Mouse (Mus musculus) liver, embryonic 12.5 days (tissue): ENCODE data around the gene Gm5617. TPM values are rescaled to one million over a fixed set of nuclear protein-coding genes. Genes with fewer than 3 reads are reported as not detected.
"Not testable (repeated sequence)": the region's sequence is repeated elsewhere in the genome, so short reads cannot be mapped to it uniquely, and the experiment has no call there.

ENCODE experiments used
- ATAC-seq: fragments of 200-750 bp; cut with Nextera tagmentation; 2 replicates; pipeline ENCODE4 v1.8.0; 2017; ENCODE audit warnings: moderate number of reproducible peaks, mild to moderate bottlenecking, moderate library complexity
- H3K27ac ChIP-seq: fragments of 300-500 bp; sonication (generic); 2 replicates; pipeline ENCODE4 v1.5.1; 2016; ENCODE audit warnings: mild to moderate bottlenecking
- H3K27me3 ChIP-seq: fragments of 300-500 bp; sonication (generic); replicated peaks from 2 replicates; pipeline ENCODE4 v1.6.1; 2016; ENCODE audit warnings: mild to moderate bottlenecking, moderate library complexity
- H3K36me3 ChIP-seq: fragments of 300-500 bp; sonication (generic); 2 replicates; pipeline ENCODE4 v1.6.1; 2016; ENCODE audit warnings: mild to moderate bottlenecking, moderate library complexity
- H3K4me1 ChIP-seq: fragments of 300-500 bp; sonication (generic); 2 replicates; pipeline ENCODE4 v1.6.1; 2016
- H3K4me2 ChIP-seq: fragments of 300-500 bp; sonication (generic); 2 replicates; pipeline ENCODE4 v1.6.1; 2016; ENCODE audit warnings: mild to moderate bottlenecking, moderate library complexity
- H3K4me3 ChIP-seq: fragments of 300-500 bp; sonication (generic); 2 replicates; pipeline ENCODE4 v1.5.1; 2016; ENCODE audit warnings: mild to moderate bottlenecking, moderate library complexity
- H3K9ac ChIP-seq: fragments of 300-500 bp; sonication (generic); 2 replicates; pipeline ENCODE4 v1.6.1; 2016; ENCODE audit warnings: mild to moderate bottlenecking, moderate library complexity
- H3K9me3 ChIP-seq: fragments of 300-500 bp; sonication (generic); replicated peaks from 2 replicates; pipeline ENCODE4 v1.6.1; 2016; ENCODE audit warnings: mild to moderate bottlenecking, moderate library complexity
- WGBS: fragments of 180-500 bp; shearing (Covaris S2); methylation state at CpG from one replicate; pipeline ENCODE4 v1.1.7; 2016; ENCODE audit not compliant: insufficient replicate concordance; 5-methylcytosine and 5-hydroxymethylcytosine counted together
- polyA plus RNA-seq: library from polyadenylated mRNA; unstranded; fragments of >200 nt; fragmentation: Nextera tagmentation; extraction: Ambion mirVana; gene quantifications from 2 replicates; pipeline ENCODE4 v1.2.1, GENCODE M21; 2016

Gm5617 gene
- polyA plus RNA-seq, 1 experiment from 2014 or later, result 22.4 TPM

GRCm38 (mm10) chr9:48504741-48505365, 9.6 kb downstream of the Gm5617 start:
- H3K4me3 ChIP-seq, result no peak overlapping the region
- no peak overlapping the region for H3K9ac ChIP-seq
- H3K27me3 ChIP-seq, result peaks cover 7% of the 10 kb centered on the region; the same call in 1 of the 2 replicates
- no peak overlapping the region for H3K4me2 ChIP-seq
- H3K36me3 ChIP-seq, result no peaks in the 10 kb centered on the region
- no peak overlapping the region for H3K27ac ChIP-seq
- WGBS, result 63% methylated on average over 8 of the region's 8 CpGs
- no peak for ATAC-seq
- no peaks in the 10 kb centered on the region for H3K9me3 ChIP-seq
- no peaks in the 10 kb centered on the region for H3K4me1 ChIP-seq

DNA sequence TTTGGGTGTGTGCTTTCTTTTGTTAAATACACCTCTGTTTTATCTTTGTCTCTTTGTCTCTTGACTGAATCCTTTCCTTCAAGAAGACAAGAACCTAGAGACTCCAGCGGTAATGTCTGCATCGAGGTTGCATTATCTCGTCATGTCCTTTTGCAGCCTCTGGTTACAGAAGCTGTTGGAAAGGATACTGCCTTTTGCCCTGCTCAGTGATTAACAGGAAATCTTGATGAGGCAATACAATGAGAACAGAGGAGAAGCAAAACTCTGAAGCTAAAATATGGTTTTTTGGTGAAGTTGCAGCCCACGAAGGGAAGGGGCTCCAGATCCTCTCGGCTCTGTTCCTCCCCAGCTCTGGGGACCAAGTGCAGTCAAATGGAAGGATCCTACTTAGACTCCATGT, 14.9 kb downstream of the Gm5617 start:
- Histone ChIP-seq H3K27me3 (no peaks in the 10 kb centered on the region), H3K4me1 (no peaks in the 10 kb centered on the region), H3K9ac (no peak overlapping the region), H3K4me2 (no peak overlapping the region), H3K36me3 (no peaks in the 10 kb centered on the region), H3K4me3 (no peak overlapping the region), H3K9me3 (no peaks in the 10 kb centered on the region), H3K27ac (no peak overlapping the region)
- 56% methylated on average over 5 of the region's 5 CpGs for WGBS
- no peak for ATAC-seq

- no peaks in the 10 kb centered on the region for H3K36me3 ChIP-seq
- WGBS, result 67% methylated on average over 1 of the region's 1 CpGs
- no peak overlapping the region for H3K9ac ChIP-seq
- peaks cover 14% of the 10 kb centered on the region for H3K27me3 ChIP-seq
- H3K4me1 ChIP-seq, result no peaks in the 10 kb centered on the region
- no peak overlapping the region for H3K4me2 ChIP-seq
- H3K9me3 ChIP-seq, result no peaks in the 10 kb centered on the region
- no peak for ATAC-seq
- no peak overlapping the region for H3K4me3 ChIP-seq
- H3K27ac ChIP-seq, result no peak overlapping the region
These were observed 20.1 kb downstream of the Gm5617 start for GRCm38 (mm10) chr9:48515332-48515731.

DNA sequence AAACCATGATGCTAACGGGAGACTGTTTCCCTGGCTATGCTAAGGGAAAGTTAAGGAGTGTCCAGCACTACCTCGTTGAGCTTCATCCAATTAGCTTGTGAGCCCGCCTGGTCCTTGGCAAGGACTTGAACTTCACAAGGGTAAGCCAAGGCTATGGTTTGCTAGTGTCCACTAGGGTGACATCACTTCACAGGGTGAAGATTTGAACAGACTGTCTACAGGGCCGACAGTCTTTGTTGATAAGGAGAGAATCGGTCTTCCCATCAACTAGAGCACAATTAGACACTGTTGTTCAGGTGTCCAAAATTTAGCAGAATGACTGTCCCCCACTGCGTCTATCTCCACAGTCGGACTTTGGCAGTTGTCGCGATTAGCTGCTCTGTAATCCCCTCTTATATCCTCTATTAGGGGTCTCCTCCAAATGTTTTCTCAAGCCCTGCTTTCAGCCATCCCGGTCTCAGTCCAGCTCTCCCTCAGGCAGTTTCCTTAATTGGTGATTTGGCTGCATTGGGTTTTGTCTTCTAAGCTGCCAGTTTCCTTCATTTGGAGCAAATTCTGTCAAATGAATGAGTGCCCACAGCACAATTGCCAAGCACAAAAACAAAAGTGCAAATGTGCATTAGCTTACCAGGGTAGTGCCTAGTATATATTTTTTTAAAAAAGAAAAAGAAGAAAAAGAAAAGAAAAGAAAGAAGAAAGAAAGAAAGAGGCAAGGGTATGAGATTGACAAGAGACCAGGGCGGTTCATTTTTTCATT, 21.6 kb downstream of the Gm5617 start:
- no peak for ATAC-seq
- Histone ChIP-seq H3K4me2 (no peak overlapping the region), H3K9me3 (no peaks in the 10 kb centered on the region), H3K9ac (no peak overlapping the region), H3K27ac (no peak overlapping the region), H3K4me1 (no peaks in the 10 kb centered on the region), H3K36me3 (no peaks in the 10 kb centered on the region), H3K4me3 (no peak overlapping the region), H3K27me3 (peaks cover 14% of the 10 kb centered on the region)
- WGBS, result 72% methylated on average over 11 of the region's 11 CpGs

DNA sequence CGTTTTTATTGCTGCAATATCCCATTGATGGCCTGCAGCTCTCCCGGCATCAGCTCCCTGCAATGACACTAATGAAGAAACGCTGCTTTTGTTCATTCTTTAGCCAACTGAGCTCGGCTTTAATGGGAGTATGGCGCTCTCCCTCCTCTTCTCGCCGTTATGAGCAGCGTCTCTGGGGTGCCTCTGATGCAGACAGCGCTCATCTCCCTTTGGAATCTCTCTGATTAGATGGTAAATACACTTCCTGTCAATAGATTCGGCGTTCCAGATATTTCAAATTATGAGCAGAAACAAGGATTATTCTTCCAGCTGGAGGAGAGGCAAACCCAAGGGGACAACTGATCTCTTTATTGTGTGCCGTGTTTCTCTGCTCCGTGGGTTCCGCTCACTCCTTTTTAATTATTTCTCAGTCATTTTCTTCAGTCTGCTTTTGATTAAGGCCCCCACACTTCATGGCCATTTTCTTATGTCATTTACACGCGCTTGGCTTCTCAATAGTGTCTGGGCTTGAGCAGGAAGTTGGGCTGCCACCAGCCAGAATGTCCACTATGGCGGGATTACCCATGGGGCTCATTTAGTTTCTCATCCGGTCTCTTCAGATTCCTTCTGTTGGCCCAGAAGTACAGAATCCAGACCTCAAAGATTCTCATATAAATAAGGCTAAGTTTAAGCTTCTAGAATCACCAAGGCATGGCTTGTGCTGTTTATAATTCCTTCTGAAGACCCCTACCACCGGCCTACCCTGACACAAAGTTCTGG, 22.3 kb downstream of the Gm5617 start:
- peaks cover 14% of the 10 kb centered on the region for H3K27me3 ChIP-seq
- 75% methylated on average over 19 of the region's 19 CpGs for WGBS

GRCm38 (mm10) chr9:48520405-48520804, 25.2 kb downstream of the Gm5617 start:
- not testable (repeated sequence) for H3K4me3 ChIP-seq, H3K27ac ChIP-seq, ATAC-seq, H3K36me3 ChIP-seq, H3K9me3 ChIP-seq, H3K4me2 ChIP-seq, H3K4me1 ChIP-seq, H3K9ac ChIP-seq
- 73% methylated on average over 4 of the region's 7 CpGs for WGBS
- H3K27me3 ChIP-seq, result peaks cover 12% of the 10 kb centered on the region

More for the DNA sequence above, 22.3 kb downstream of the Gm5617 start:
- no peak for ATAC-seq
- Histone ChIP-seq H3K27ac (no peak overlapping the region), H3K4me3 (no peak overlapping the region), H3K4me2 (no peak overlapping the region), H3K9ac (no peak overlapping the region), H3K36me3 (no peaks in the 10 kb centered on the region), H3K4me1 (no peaks in the 10 kb centered on the region), H3K9me3 (no peaks in the 10 kb centered on the region)

GRCm38 (mm10) chr9:48525566-48525965, 30.3 kb downstream of the Gm5617 start:
- Histone ChIP-seq H3K9me3 (no peaks in the 10 kb centered on the region), H3K9ac (no peak overlapping the region), H3K4me3 (no peak overlapping the region), H3K27ac (no peak overlapping the region), H3K4me2 (no peak overlapping the region), H3K36me3 (no peaks in the 10 kb centered on the region), H3K27me3 (no peaks in the 10 kb centered on the region), H3K4me1 (no peaks in the 10 kb centered on the region)
- ATAC-seq, result no peak
- WGBS, result 5% methylated on average over 1 of the region's 1 CpGs

DNA sequence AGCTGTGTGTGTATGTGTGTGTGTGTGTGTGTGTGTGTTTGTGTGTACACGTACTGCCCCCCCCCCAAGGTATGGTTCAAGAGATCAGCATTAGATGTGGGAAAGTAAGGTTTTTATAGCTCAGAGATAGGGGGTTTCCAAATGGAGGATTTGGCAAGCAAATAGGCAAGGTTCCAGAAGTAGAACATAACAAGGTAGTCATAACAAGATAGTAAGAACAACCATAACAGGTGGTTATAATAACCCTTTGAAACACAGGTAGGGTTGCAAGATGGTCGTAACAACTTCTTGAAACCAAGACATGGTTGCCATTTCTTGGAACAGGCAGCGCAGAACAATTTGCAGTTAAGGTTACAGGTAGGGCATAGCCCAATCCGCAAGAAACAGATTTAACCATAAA, 31.3 kb downstream of the Gm5617 start:
- H3K9ac ChIP-seq, result no peak overlapping the region
- H3K27ac ChIP-seq, result no peak overlapping the region
- no peak overlapping the region for H3K4me3 ChIP-seq
- WGBS, result 66% methylated on average over 4 of the region's 4 CpGs
- no peaks in the 10 kb centered on the region for H3K9me3 ChIP-seq
- no peak overlapping the region for H3K4me2 ChIP-seq
- H3K36me3 ChIP-seq, result no peaks in the 10 kb centered on the region
- no peaks in the 10 kb centered on the region for H3K4me1 ChIP-seq
- no peaks in the 10 kb centered on the region for H3K27me3 ChIP-seq
- no peak for ATAC-seq

DNA sequence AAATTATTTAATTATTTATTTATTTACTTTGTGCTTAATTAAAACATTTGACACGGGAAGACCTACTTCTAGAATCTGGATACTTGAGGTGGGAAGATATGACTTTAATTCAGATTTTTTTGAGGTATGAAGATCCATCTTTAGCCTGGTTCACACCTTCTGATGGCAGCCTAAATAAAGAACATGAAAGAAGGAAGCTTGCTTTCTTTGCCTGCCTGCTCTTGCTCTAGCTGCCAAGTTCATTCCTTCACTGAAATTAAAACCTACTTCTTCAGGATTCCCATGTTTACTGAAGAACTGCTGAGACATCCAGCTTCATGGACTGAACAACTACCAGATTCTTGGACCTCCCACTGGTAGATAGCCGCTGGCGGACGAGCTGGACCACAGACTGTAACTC, 36.1 kb downstream of the Gm5617 start:
- H3K36me3 ChIP-seq, result no peaks in the 10 kb centered on the region
- H3K9ac ChIP-seq, result no peak overlapping the region
- no peak overlapping the region for H3K4me3 ChIP-seq
- no peak for ATAC-seq
- H3K4me2 ChIP-seq, result no peak overlapping the region
- H3K4me1 ChIP-seq, result peaks cover 11% of the 10 kb centered on the region
- H3K27ac ChIP-seq, result no peak overlapping the region
- 72% methylated on average over 4 of the region's 4 CpGs for WGBS
- H3K9me3 ChIP-seq, result no peaks in the 10 kb centered on the region
- H3K27me3 ChIP-seq, result peaks cover 3% of the 10 kb centered on the region; the same call in 1 of the 2 replicates

DNA sequence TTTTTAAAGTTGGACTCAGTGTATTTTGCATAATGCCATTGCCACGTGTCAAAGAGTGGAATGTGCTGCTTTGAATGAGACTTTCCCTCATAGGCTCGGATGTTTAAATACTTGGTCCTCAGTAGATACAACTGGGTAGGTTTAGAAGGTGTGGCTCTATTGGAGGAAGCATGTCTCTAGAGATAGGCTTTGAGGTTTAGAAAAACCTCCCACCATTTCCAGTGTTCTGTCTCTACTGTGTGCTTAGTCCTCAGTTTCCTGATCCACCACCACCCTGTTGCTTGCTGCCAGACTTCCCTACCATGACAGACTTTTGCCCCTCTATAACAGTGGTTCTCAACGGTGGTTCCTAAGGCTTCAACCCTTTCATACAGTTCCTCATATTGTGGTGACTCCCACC, 37.0 kb downstream of the Gm5617 start:
- 0 out of 2 replicates have a peak, but pooled peaks have one; percentile 40 for ATAC-seq
- Histone ChIP-seq H3K4me1 (peaks cover 11% of the 10 kb centered on the region), H3K27ac (no peak overlapping the region), H3K4me3 (no peak overlapping the region), H3K9ac (no peak overlapping the region), H3K36me3 (no peaks in the 10 kb centered on the region), H3K9me3 (no peaks in the 10 kb centered on the region), H3K4me2 (no peak overlapping the region), H3K27me3 (peaks cover 5% of the 10 kb centered on the region; the same call in 1 of the 2 replicates)
- 21% methylated on average over 3 of the region's 3 CpGs for WGBS

- Histone ChIP-seq H3K9me3 (no peaks in the 10 kb centered on the region), H3K36me3 (no peaks in the 10 kb centered on the region), H3K4me1 (peaks cover 11% of the 10 kb centered on the region), H3K27me3 (peaks cover 7% of the 10 kb centered on the region; the same call in 1 of the 2 replicates), H3K4me3 (no peak overlapping the region), H3K4me2 (no peak overlapping the region), H3K9ac (no peak overlapping the region), H3K27ac (no peak overlapping the region)
- 73% methylated on average over 2 of the region's 2 CpGs for WGBS
- ATAC-seq, result no peak
These were observed 37.5 kb downstream of the Gm5617 start for GRCm38 (mm10) chr9:48532730-48533129.

DNA sequence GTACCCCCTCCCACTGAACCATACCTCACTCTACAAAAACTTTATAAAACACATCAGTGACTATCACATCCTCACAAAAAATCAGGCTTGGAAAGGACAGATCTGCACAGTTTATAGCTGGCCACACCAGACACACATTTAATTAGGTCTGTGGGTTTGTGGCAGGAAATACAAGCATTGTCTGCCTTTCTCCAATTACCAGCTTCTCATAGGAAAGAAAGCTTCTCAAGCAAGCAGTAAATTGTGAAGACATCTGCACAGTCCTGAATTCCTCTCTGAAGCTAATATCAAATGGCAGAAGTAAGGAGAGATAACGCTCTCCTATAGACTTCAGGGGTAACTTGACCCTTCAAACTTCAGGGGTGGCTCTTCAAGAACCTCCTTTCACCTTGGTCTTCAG, 41.2 kb downstream of the Gm5617 start:
- peaks cover 19% of the 10 kb centered on the region for H3K4me1 ChIP-seq
- H3K4me3 ChIP-seq, result no peak overlapping the region
- no peaks in the 10 kb centered on the region for H3K36me3 ChIP-seq
- no peak overlapping the region for H3K27ac ChIP-seq
- peaks cover 5% of the 10 kb centered on the region; the same call in 1 of the 2 replicates for H3K9me3 ChIP-seq
- H3K9ac ChIP-seq, result no peak overlapping the region
- no peak for ATAC-seq
- H3K27me3 ChIP-seq, result peaks cover 27% of the 10 kb centered on the region
- no peak overlapping the region for H3K4me2 ChIP-seq
- 28% methylated on average over 1 of the region's 1 CpGs for WGBS
